Mouse (Mus musculus) brain, embryonic 14.5 days (tissue): ENCODE measurements around the gene Tfdp2.

Source experiments
- CTCF ChIP-seq: fragments of 200-500 bp; IDR thresholded peaks from 2 replicates; pipeline ENCODE4 v1.5.1; 2012; ENCODE audit warnings: inconsistent platforms, mild to moderate bottlenecking, moderate library complexity, borderline replicate concordance; ENCODE audit not compliant: insufficient read depth, insufficient read length; ENCODE audit errors: extremely low read depth
- POLR2A ChIP-seq: fragments of 200-500 bp; IDR thresholded peaks from 2 replicates; pipeline ENCODE4 v1.6.1; 2012; ENCODE audit warnings: mild to moderate bottlenecking, inconsistent platforms, borderline replicate concordance; ENCODE audit not compliant: poor library complexity, insufficient read depth, insufficient read length, severe bottlenecking; ENCODE audit errors: extremely low read depth

- TF ChIP-seq CTCF: no peak
- TF ChIP-seq POLR2A: no peak
These were observed 23.1 kb downstream of the Tfdp2 start for GRCm38 (mm10) chr9:96219114-96219669.
